Mouse (Mus musculus) intestine, embryonic 15.5 days (tissue): Measurements from ENCODE around the gene Tmem19. TPM values are rescaled to one million over a fixed set of nuclear protein-coding genes. Genes with fewer than 3 reads are reported as not detected.

Source experiments
- ATAC-seq: fragments of 200-750 bp; cut with Nextera tagmentation; 2 replicates; pipeline ENCODE4 v1.8.0; 2017; ENCODE audit warnings: moderate TSS enrichment, moderate library complexity
- H3K27ac ChIP-seq: fragments of 300-500 bp; sonication (generic); 2 replicates; pipeline ENCODE4 v1.5.1; 2015; ENCODE audit warnings: mild to moderate bottlenecking, inconsistent platforms
- H3K27me3 ChIP-seq: fragments of 300-500 bp; sonication (generic); replicated peaks from 2 replicates; pipeline ENCODE4 v1.6.1; 2015; ENCODE audit warnings: inconsistent platforms
- H3K36me3 ChIP-seq: fragments of 300-500 bp; sonication (generic); 2 replicates; pipeline ENCODE4 v1.6.1; 2015; ENCODE audit warnings: inconsistent platforms
- H3K4me1 ChIP-seq: fragments of 300-500 bp; sonication (generic); replicated peaks from 2 replicates; pipeline ENCODE4 v1.6.1; 2015; ENCODE audit warnings: inconsistent platforms
- H3K4me2 ChIP-seq: fragments of 300-500 bp; sonication (generic); replicated peaks from 2 replicates; pipeline ENCODE4 v1.6.1; 2015; ENCODE audit warnings: mild to moderate bottlenecking, inconsistent platforms
- H3K4me3 ChIP-seq: fragments of 300-500 bp; sonication (generic); replicated peaks from 2 replicates; pipeline ENCODE4 v1.5.1; 2015; ENCODE audit warnings: inconsistent platforms
- H3K9ac ChIP-seq: fragments of 300-500 bp; sonication (generic); 2 replicates; pipeline ENCODE4 v1.6.1; 2015; ENCODE audit warnings: inconsistent platforms
- H3K9me3 ChIP-seq: fragments of 300-500 bp; sonication (generic); 2 replicates; pipeline ENCODE4 v1.6.1; 2016; ENCODE audit warnings: inconsistent platforms
- WGBS: fragments of 180-500 bp; shearing (Covaris S2); methylation state at CpG from one replicate; pipeline ENCODE4 v1.1.7; 2015; 5-methylcytosine and 5-hydroxymethylcytosine counted together
- polyA plus RNA-seq: library from polyadenylated mRNA; unstranded; fragments of >200 nt; fragmentation: Nextera tagmentation; extraction: Ambion mirVana; gene quantifications from 2 replicates; pipeline ENCODE4 v1.2.1, GENCODE M21; 2015

Gene Tmem19
- polyA plus RNA-seq: 27.1 and 29.4 TPM in 2 replicates

DNA sequence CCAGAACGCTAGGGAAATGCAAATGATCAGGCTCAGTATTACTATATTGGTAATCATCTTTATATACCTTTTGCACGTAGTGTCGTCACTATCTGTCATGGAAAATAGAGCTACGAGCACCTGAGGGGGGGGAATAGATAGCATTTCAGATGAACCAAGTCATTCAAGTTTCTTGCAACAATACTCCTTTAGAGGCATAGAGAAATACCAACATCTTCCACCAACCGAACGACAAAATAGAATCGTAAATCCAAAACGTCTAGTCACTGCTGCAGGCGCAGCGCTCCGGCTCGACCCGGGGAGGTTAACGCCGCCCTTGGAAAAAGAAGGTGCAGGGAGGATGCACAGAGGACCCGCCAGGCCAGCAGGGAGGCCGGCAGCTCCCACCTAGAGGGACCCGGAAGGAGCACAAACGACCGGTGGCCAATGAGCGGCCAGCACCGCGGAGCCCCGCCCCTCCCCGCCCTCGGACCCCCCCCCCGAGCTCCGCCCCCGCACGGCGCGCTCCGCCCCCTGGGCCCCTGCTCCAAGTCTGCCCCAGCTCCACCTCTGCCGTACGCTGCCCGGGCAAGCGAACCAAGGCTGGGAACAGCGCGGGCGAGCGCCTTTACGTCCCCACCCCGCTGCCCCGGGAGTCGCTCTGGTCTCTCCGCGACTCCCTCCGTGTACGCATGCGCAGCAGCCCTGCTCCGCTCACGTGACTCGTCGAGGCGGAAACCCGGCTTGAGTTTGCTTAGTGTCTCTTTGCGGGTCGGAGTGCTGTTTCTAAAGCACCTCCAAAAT, at the start of gene Tmem19:
Gene Tmem19 (minus strand): TSS at position 662 of the 783 bp plus-strand sequence.
- under 1% methylated on average over 49 of the region's 58 CpGs for WGBS
- H3K9me3 ChIP-seq: no peaks in the 10 kb centered on the region
- H3K4me3 ChIP-seq: peak within 1 kb of the TSS; percentile 51
- H3K9ac ChIP-seq: peak within 1 kb of the TSS; percentile 44
- H3K4me2 ChIP-seq: peak within 1 kb of the TSS; percentile 70
- H3K36me3 ChIP-seq: no peaks in the 10 kb centered on the region
- no peaks in the 10 kb centered on the region for H3K4me1 ChIP-seq
- H3K27ac ChIP-seq: peak within 1 kb of the TSS; percentile 94
- peak; percentile 99 for ATAC-seq
- no peaks in the 10 kb centered on the region for H3K27me3 ChIP-seq

DNA sequence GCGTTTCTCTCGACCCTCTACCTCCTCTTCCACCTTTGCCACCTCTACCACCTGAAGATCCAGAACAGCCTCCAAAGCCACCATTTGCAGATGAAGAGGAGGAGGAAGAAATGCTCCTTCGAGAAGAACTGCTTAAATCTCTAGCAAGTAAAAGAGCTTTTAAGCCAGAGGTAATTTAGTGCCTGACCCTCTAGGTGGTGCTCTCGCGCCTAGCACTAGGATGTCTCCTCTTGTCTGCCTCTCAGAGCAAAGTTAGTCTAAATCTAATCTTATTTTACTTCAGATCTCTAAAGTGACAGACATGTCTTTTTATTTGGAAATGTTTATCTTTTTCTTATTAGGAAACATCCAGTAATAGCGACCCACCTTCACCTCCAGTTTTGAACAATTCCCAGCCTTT, 44.1 kb upstream of the Tmem19 start:
- Histone ChIP-seq H3K27me3 (no peaks in the 10 kb centered on the region), H3K9me3 (no peaks in the 10 kb centered on the region), H3K27ac (no peak overlapping the region), H3K4me1 (no peaks in the 10 kb centered on the region), H3K36me3 (peaks cover 12% of the 10 kb centered on the region), H3K4me2 (no peak overlapping the region), H3K4me3 (no peak overlapping the region), H3K9ac (no peak overlapping the region)
- WGBS: 64% methylated on average over 6 of the region's 6 CpGs
- ATAC-seq: peak; percentile 45; the same call in 1 of the 2 replicates

GRCm38 (mm10) chr10:115391896-115392295, 29.6 kb upstream of the Tmem19 start:
- Histone ChIP-seq H3K9me3 (no peaks in the 10 kb centered on the region), H3K27ac (no peak overlapping the region), H3K4me3 (no peak overlapping the region), H3K36me3 (0 out of 2 replicates have a peak, but pooled peaks cover 3% of the 10 kb centered on the region), H3K27me3 (no peaks in the 10 kb centered on the region), H3K9ac (no peak overlapping the region), H3K4me2 (no peak overlapping the region), H3K4me1 (0 out of 2 replicates have a peak, but pooled peaks cover 6% of the 10 kb centered on the region)
- no peak for ATAC-seq
- WGBS: 86% methylated on average over 1 of the region's 1 CpGs

DNA sequence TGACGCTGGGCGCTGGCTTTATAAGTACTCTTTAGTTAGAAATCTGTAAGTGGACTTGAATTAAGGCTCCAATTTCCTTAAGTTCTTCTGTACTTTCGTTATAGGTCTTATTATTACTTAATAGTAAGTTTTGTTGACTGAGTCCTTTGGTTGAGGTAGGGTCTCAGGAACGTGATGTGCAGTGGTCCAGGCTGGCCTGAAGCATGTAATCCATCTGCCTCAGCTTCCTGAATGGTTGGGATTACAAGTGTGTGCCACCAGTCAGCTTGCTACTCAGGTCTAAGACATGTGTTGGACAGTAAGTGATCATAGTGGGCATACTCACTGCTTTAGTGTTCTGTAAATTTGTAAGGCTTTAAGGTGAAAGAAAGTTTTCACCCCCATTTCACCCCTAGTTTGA, 28.8 kb upstream of the Tmem19 start:
- ATAC-seq: no peak
- H3K36me3 ChIP-seq: 0 out of 2 replicates have a peak, but pooled peaks cover 3% of the 10 kb centered on the region
- H3K4me3 ChIP-seq: no peak overlapping the region
- no peaks in the 10 kb centered on the region for H3K9me3 ChIP-seq
- no peak overlapping the region for H3K4me2 ChIP-seq
- 89% methylated on average over 4 of the region's 4 CpGs for WGBS
- no peak overlapping the region for H3K9ac ChIP-seq
- H3K27ac ChIP-seq: no peak overlapping the region
- H3K27me3 ChIP-seq: no peaks in the 10 kb centered on the region
- H3K4me1 ChIP-seq: 0 out of 2 replicates have a peak, but pooled peaks cover 4% of the 10 kb centered on the region

GRCm38 (mm10) chr10:115387891-115388290, 25.6 kb upstream of the Tmem19 start:
- Histone ChIP-seq H3K36me3 (no peaks in the 10 kb centered on the region), H3K4me3 (no peak overlapping the region), H3K27me3 (no peaks in the 10 kb centered on the region), H3K4me1 (0 out of 2 replicates have a peak, but pooled peaks cover 6% of the 10 kb centered on the region), H3K4me2 (no peak overlapping the region), H3K9me3 (no peaks in the 10 kb centered on the region), H3K27ac (no peak overlapping the region), H3K9ac (no peak overlapping the region)
- ATAC-seq: no peak
- 83% methylated on average over 3 of the region's 3 CpGs for WGBS

DNA sequence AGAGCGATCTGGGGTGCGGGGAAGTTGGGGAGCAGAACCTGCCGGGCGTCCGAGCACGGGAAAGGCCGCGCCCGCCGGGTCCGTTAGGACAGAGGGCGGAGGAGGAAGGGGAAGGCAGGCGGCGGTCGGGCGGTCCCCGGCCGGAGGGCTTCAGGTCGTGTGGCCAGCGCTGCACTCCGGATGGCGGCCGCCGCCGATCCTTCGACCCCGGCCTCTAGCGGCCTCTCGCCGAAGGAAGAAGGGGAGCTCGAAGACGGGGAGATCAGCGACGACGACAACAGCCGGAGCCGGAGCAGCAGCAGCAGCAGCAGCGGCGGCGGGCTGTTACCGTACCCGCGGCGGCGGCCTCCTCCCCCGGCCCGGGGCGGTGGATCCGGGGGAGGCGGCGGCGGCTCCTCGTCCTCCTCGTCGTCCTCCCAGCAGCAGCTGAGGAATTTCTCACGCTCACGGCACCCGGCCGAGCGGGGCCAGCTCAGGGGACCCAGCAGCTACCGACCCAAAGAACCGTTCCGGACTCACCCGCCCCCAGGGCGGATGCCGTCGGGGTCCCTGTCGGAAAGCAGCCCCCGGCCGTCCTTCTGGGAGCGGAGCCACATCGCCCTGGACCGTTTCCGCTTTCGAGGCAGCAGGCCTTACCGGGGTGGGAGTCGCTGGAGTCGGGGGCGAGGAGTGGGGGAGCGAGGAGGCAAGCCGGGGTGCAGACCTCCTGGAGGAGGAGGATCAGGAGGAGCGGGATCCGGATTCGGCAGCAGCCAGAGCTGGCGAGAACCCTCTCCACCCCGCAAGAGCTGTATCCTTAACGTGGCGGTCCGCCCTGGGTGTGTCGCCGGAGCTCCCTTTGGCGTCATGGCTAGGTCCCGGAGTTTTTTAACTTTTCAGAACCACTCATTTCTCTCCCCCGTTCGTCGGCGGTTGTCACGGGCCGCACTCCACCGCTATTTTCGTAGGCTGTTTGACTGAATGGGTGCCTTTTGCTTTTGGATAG, 23.0 kb upstream of the Tmem19 start:
- Histone ChIP-seq H3K4me3 (peak overlapping the region; percentile 92), H3K9ac (peak overlapping the region; percentile 97), H3K4me2 (peak overlapping the region; percentile 65), H3K36me3 (no peaks in the 10 kb centered on the region), H3K9me3 (no peaks in the 10 kb centered on the region), H3K27ac (peak overlapping the region; percentile 96), H3K27me3 (no peaks in the 10 kb centered on the region), H3K4me1 (0 out of 2 replicates have a peak, but pooled peaks cover 10% of the 10 kb centered on the region)
- under 1% methylated on average over 93 of the region's 101 CpGs for WGBS
- ATAC-seq: peak; percentile 24

DNA sequence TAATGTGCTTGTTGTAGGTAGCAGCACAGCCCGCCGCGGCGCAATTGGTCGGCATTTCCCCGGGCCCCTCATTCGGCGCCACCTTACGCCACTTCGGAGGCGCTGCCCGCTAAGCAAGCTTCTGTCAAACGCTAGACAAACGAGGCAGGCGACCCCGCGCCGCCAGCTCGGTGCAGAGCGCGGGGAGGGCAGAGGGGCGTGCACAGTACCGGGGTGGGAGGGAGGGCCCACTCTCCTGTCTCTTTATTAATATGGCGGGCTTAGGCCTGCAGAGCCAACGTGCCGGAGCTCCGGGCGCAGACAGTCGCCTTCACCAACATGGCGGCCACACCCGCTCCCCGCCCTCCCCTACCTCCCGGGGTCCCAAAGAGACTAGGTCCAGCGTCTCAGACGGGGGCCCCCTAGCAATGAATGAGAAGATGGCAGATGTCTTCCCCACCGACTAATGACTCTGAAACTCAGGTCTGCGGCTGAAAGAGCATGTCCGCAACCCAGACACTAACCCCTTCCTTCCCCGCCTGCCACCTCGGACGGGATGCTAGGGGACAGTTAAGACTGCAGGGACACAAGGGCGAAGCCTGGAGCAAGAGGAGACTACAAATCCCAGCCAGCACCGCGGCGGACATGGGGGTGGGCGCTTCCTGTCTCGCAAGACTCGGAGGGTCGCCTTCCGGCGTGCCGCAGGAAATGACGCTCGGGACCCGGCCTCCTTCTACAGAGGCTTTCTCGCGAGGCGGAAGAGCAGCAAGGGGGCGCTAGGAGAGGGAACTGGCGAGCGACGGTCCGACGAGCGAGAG, 22.1 kb upstream of the Tmem19 start, which contains the start of the genes Thap2 and Zfc3h1:
Gene Thap2 (minus strand): TSS at position 223 of the 797 bp plus-strand sequence.
Gene Zfc3h1 (plus strand): TSS at position 739 of the 797 bp plus-strand sequence.
- no peaks in the 10 kb centered on the region for H3K27me3 ChIP-seq
- H3K4me2 ChIP-seq: peak within 1 kb of the TSS; percentile 65
- no peaks in the 10 kb centered on the region for H3K36me3 ChIP-seq
- H3K4me3 ChIP-seq: peak within 1 kb of the TSS; percentile 92
- H3K27ac ChIP-seq: peak within 1 kb of the TSS; percentile 96
- WGBS: under 1% methylated on average over 65 of the region's 65 CpGs
- peak; percentile 98 for ATAC-seq
- H3K4me1 ChIP-seq: 0 out of 2 replicates have a peak, but pooled peaks cover 10% of the 10 kb centered on the region
- no peaks in the 10 kb centered on the region for H3K9me3 ChIP-seq
- peak within 1 kb of the TSS; percentile 97 for H3K9ac ChIP-seq

DNA sequence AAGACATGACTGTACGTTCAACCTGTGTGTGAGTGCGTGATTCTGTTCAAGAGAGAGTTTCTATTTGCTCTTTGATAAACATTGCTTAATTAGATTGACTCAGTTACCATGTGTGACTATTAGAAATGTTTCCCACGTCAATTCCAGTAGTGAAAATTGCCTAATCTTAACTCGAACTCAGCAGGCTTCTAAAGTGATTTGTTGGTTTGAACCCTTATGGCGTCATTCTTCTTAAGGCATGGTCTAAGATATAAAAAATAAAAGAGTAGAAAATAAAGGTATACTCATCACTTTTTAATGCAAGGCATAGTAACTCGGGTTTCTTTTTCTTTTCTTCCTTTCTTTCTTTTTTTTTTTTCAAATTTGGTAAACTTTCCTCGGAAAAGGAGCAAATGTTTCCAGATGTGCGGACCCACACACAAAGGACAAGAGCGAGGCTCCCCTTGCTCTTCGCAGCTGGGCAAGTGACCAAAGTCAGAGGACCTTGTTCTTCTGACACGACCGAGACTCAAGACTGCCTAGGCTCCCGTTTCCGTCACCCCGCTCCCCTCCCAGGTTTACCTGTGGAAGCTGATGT, 21.4 kb upstream of the Tmem19 start:
- no peak for ATAC-seq
- Histone ChIP-seq H3K36me3 (no peaks in the 10 kb centered on the region), H3K27me3 (no peaks in the 10 kb centered on the region), H3K27ac (peak overlapping the region; percentile 96), H3K9ac (peak overlapping the region; percentile 77), H3K4me3 (peak overlapping the region; percentile 92), H3K9me3 (no peaks in the 10 kb centered on the region), H3K4me2 (peak overlapping the region; percentile 65), H3K4me1 (0 out of 2 replicates have a peak, but pooled peaks cover 10% of the 10 kb centered on the region)
- 2% methylated on average over 15 of the region's 15 CpGs for WGBS

- Histone ChIP-seq H3K9me3 (no peaks in the 10 kb centered on the region), H3K27ac (no peak overlapping the region), H3K27me3 (no peaks in the 10 kb centered on the region), H3K36me3 (no peaks in the 10 kb centered on the region), H3K4me2 (peak overlapping the region; percentile 65), H3K9ac (peak overlapping the region; percentile 36; the same call in 1 of the 2 replicates), H3K4me1 (0 out of 2 replicates have a peak, but pooled peaks cover 10% of the 10 kb centered on the region), H3K4me3 (peak overlapping the region; percentile 92)
- 43% methylated on average over 12 of the region's 12 CpGs for WGBS
- no peak for ATAC-seq
Observed at GRCm38 (mm10) chr10:115382846-115383643, 20.7 kb upstream of the Tmem19 start.

DNA sequence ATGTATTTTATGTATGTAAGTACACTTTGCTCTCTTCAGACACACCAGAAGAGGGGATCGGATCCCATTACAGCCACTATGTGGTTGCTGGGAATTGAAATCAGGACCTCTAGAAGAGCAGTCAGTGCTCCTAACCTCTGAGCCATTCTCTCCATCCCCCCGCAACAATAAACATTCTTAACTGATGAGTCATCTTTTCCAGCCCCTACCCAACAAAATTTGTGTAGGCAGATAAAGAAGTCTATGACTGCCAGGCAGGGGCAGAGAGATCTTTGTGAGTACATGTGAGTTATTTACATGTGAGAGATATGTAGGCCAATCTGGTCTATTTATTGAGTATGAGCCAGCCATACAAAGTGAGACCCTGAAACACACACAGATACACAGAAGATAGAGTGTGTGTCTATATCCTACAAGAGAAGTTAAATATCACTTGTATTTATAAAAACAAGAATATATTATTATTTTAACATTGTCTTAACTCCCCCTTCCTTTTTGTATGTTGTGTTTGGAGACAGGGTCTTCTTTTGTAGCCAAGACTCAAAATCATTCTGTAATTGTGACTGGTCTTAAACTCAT, 19.3 kb upstream of the Tmem19 start:
- no peak overlapping the region for H3K4me2 ChIP-seq
- H3K9me3 ChIP-seq: no peaks in the 10 kb centered on the region
- H3K27me3 ChIP-seq: no peaks in the 10 kb centered on the region
- 0 out of 2 replicates have a peak, but pooled peaks cover 8% of the 10 kb centered on the region for H3K4me1 ChIP-seq
- H3K27ac ChIP-seq: no peak overlapping the region
- no peak overlapping the region for H3K9ac ChIP-seq
- 64% methylated on average over 2 of the region's 2 CpGs for WGBS
- no peak overlapping the region for H3K4me3 ChIP-seq
- H3K36me3 ChIP-seq: no peaks in the 10 kb centered on the region
- ATAC-seq: no peak
